8 mouse cellular contexts compared by ENCODE assay signal in genomic region chr3:27984620-27985019, GRCm38 (mm10). TPM values are rescaled to one million over a fixed set of nuclear protein-coding genes. Genes with fewer than 3 reads are reported as not detected.
DNase-seq lines count a peak whose midpoint lies in the region; ATAC-seq and TF ChIP-seq lines count a peak whose summit lies in the region.

No protein-coding gene starts in this region.

- WGBS in lung, adult 2 months = 39% methylated on average over 4 of the region's 4 CpGs
- 37% methylated on average over 4 of the region's 4 CpGs for WGBS in forebrain, postnatal 0 days
- WGBS in limb, embryonic 13.5 days = 39% methylated on average over 4 of the region's 4 CpGs
- 66% methylated on average over 4 of the region's 4 CpGs for WGBS in neural tube, embryonic 14.5 days

- DNase-seq in lung, adult 2 months = no peak
- DNase-seq in lung, postnatal 14 days = no peak
- no peak for DNase-seq in forebrain, postnatal 0 days
- DNase-seq in thymus, adult 18-20 months = no peak
- no peak for DNase-seq in right cerebral cortex, postnatal 4 days
- no peak for DNase-seq in cerebellum, adult 11-12 months

- H3K4me2 ChIP-seq in forebrain, postnatal 0 days (ENCODE audit: low read depth) = peak overlapping the region; percentile 41
- H3K4me2 ChIP-seq in limb, embryonic 13.5 days (replicated peaks) = peak overlapping the region; percentile 59
- peak overlapping the region; percentile 37; the same call in 1 of the 2 replicates for H3K4me2 ChIP-seq in neural tube, embryonic 14.5 days (ENCODE audit: low read depth, low read length)

- no peak for TF ChIP-seq CTCF in lung, adult 2 months (IDR thresholded peaks at IDR 0.05; ENCODE audit: insufficient read depth, low read length)
- TF ChIP-seq CTCF in forebrain, postnatal 0 days (IDR thresholded peaks at IDR 0.05; ENCODE audit: low read depth) = no peak

- no peaks in the 10 kb centered on the region for H3K9me3 ChIP-seq in forebrain, postnatal 0 days (ENCODE audit: low read length)
- H3K9me3 ChIP-seq in limb, embryonic 13.5 days = no peaks in the 10 kb centered on the region
- no peaks in the 10 kb centered on the region for H3K9me3 ChIP-seq in neural tube, embryonic 14.5 days (ENCODE audit: control insufficient read depth, low read length)

- H3K9ac ChIP-seq in forebrain, postnatal 0 days = no peak overlapping the region
- no peak overlapping the region for H3K9ac ChIP-seq in limb, embryonic 13.5 days
- no peak overlapping the region for H3K9ac ChIP-seq in neural tube, embryonic 14.5 days (replicated peaks; ENCODE audit: low read depth, low read length)

- no peak for ATAC-seq in forebrain, postnatal 0 days
- ATAC-seq in limb, embryonic 13.5 days (ENCODE audit: low FRiP score, low read depth) = no peak
- ATAC-seq in neural tube, embryonic 14.5 days (ENCODE audit: low read depth) = no peak

- H3K27me3 ChIP-seq in forebrain, postnatal 0 days (ENCODE audit: insufficient read depth, low read length) = no peaks in the 10 kb centered on the region
- no peaks in the 10 kb centered on the region for H3K27me3 ChIP-seq in limb, embryonic 13.5 days
- no peaks in the 10 kb centered on the region for H3K27me3 ChIP-seq in neural tube, embryonic 14.5 days (ENCODE audit: control insufficient read depth, insufficient read depth, low read length)

- no peaks in the 10 kb centered on the region for H3K36me3 ChIP-seq in forebrain, postnatal 0 days (ENCODE audit: insufficient read depth)
- no peaks in the 10 kb centered on the region for H3K36me3 ChIP-seq in limb, embryonic 13.5 days
- H3K36me3 ChIP-seq in neural tube, embryonic 14.5 days (ENCODE audit: control insufficient read depth, insufficient read depth, low read length) = no peaks in the 10 kb centered on the region

- H3K27ac ChIP-seq in forebrain, postnatal 0 days (ENCODE audit: low read depth, low read length) = no peak overlapping the region
- H3K27ac ChIP-seq in limb, embryonic 13.5 days = no peak overlapping the region
- H3K27ac ChIP-seq in neural tube, embryonic 14.5 days (ENCODE audit: low read depth, low read length) = no peak overlapping the region

- H3K4me1 ChIP-seq in lung, adult 2 months (ENCODE audit: control insufficient read depth, insufficient read depth, low read length) = peaks cover 8% of the 10 kb centered on the region
- H3K4me1 ChIP-seq in forebrain, postnatal 0 days (ENCODE audit: insufficient read depth) = 0 out of 2 replicates have a peak, but pooled peaks cover 6% of the 10 kb centered on the region
- peaks cover 36% of the 10 kb centered on the region for H3K4me1 ChIP-seq in limb, embryonic 13.5 days
- H3K4me1 ChIP-seq in neural tube, embryonic 14.5 days (ENCODE audit: control insufficient read depth, insufficient read depth, low read length) = no peaks in the 10 kb centered on the region

- no peak for TF ChIP-seq POLR2A in lung, adult 2 months (IDR thresholded peaks at IDR 0.05; ENCODE audit: borderline replicate concordance, extremely low read depth, low read depth, low read length)

- peak overlapping the region; percentile 61 for H3K4me3 ChIP-seq in lung, adult 2 months (replicated peaks; ENCODE audit: extremely low read depth, low read depth, low read length)
- peak overlapping the region; percentile 28 for H3K4me3 ChIP-seq in forebrain, postnatal 0 days (ENCODE audit: low read depth, low read length)
- H3K4me3 ChIP-seq in limb, embryonic 13.5 days = peak overlapping the region; percentile 28; the same call in 1 of the 2 replicates
- H3K4me3 ChIP-seq in neural tube, embryonic 14.5 days (ENCODE audit: low read depth, low read length) = peak overlapping the region; percentile 16; the same call in 1 of the 2 replicates

RNA-seq across cellular contexts. Expression of gene Pld1, which starts 46.1 kb away (rescaled TPM):
- 5.9 and 9.0 TPM in 2 replicates for polyA plus RNA-seq in lung, adult 2 months (2012; rRNA removed)
- 5.1 and 13.5 TPM in 2 replicates for total RNA-seq in forebrain, postnatal 0 days (2014; rRNA removed)
- polyA plus RNA-seq in forebrain, postnatal 0 days (2015; fragmentation: Nextera tagmentation; extraction: Ambion mirVana) = 2.7 and 3.5 TPM in 2 replicates
- polyA plus RNA-seq in limb, embryonic 13.5 days (2015; fragmentation: Nextera tagmentation; extraction: Ambion mirVana) = 4.5 and 5.4 TPM in 2 replicates
- polyA plus RNA-seq in neural tube, embryonic 14.5 days (2014; fragmentation: Nextera tagmentation; extraction: Ambion mirVana) = 5.7 and 6.8 TPM in 2 replicates
